Mouse (Mus musculus): ENCODE results near the gene Scfd2.

DNA sequence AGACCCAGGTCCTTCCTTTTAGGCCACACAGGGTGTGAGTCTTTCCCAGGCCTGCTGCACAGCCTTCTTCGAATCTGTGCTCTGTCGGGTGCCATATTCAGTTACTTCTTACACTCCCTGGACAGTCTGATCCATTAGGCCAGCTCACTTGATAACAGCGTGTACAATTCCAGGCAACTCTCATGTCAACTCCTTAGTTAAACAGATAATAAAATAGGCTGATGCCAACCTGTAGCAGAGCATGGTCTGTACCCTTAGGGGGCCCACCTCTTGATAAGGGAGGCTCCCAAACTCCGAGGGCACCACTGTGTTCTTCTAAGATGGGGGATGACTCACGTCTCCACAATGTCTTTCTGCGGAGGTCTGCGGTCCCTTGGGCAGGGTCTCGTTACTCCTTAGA is 291.3 kb downstream of the Scfd2 start:
- no peak for TF ChIP-seq POLR2A (IDR thresholded peaks at IDR 0.05; ENCODE audit: extremely low read depth, insufficient read depth, low read length)
- TF ChIP-seq CTCF (IDR thresholded peaks at IDR 0.05; ENCODE audit: low read depth, low read length) = no peak

Measured in liver, adult 2 months (tissue).